Mouse (Mus musculus) C2C12 (cell line): ENCODE results near the gene Plxna4.

Source experiments
- CTCF ChIP-seq: IDR thresholded peaks from one replicate; pipeline ENCODE4 v1.5.1; 2011; ENCODE audit not compliant: control insufficient read depth, insufficient read depth, insufficient read length
- MAX ChIP-seq: IDR thresholded peaks from one replicate; pipeline ENCODE4 v1.6.1; 2011; ENCODE audit warnings: mild to moderate bottlenecking, control low read depth
- MYOG ChIP-seq: IDR thresholded peaks from one replicate; pipeline ENCODE4 v1.6.1; 2011; ENCODE audit not compliant: control insufficient read depth, insufficient read length; ENCODE audit errors: extremely low read depth
- USF1 ChIP-seq: IDR thresholded peaks from one replicate; pipeline ENCODE4 v1.6.1; 2011; ENCODE audit warnings: low read depth, mild to moderate bottlenecking, control low read depth, moderate library complexity

DNA sequence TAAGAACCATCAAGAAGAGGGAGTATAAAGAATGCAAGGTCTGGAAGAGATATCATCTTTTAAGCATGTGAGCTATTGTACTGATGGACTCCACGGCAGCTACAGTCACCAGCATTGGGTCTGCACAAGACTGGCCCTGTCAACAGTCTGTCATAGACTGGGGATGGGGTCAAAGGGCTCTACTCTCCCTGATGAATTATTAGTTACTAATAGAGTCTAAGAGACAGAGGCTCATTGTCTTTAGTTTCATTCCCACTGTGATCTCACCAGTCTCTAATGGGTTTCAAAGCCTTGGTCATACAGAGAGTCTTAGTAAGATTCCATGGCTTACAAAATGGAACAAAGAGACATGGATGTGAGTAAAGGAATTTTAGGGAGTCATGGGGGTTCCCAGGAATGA is 467.1 kb downstream of the Plxna4 start:
- TF ChIP-seq MYOG (no peak), CTCF (no peak), MAX (no peak), USF1 (no peak)
